Mouse (Mus musculus) kidney, embryonic 15.5 days (tissue): ENCODE measurements at regions not wholly inside any gene's neighbourhood (a gene's known extent, or its start where the extent isn't known, plus 50 kb on each side); places are given as distances from the start of the nearest gene placed in this dataset.

ENCODE experiments used
- ATAC-seq: fragments of 200-750 bp; cut with Nextera tagmentation; replicated peaks from 2 replicates; pipeline ENCODE4 v1.8.0; 2017; ENCODE audit warnings: moderate TSS enrichment; ENCODE audit not compliant: low FRiP score
- H3K27ac ChIP-seq: fragments of 300-500 bp; sonication (generic); 2 replicates; pipeline ENCODE4 v1.5.1; 2015; ENCODE audit warnings: mild to moderate bottlenecking, inconsistent platforms
- H3K27me3 ChIP-seq: fragments of 300-500 bp; sonication (generic); 2 replicates; pipeline ENCODE4 v1.6.1; 2015; ENCODE audit warnings: inconsistent platforms
- H3K36me3 ChIP-seq: fragments of 300-500 bp; sonication (generic); 2 replicates; pipeline ENCODE4 v1.6.1; 2015; ENCODE audit warnings: inconsistent platforms
- H3K4me1 ChIP-seq: fragments of 300-500 bp; sonication (generic); 2 replicates; pipeline ENCODE4 v1.6.1; 2015; ENCODE audit warnings: inconsistent platforms
- H3K4me2 ChIP-seq: fragments of 300-500 bp; sonication (generic); 2 replicates; pipeline ENCODE4 v1.6.1; 2015; ENCODE audit warnings: moderate library complexity, mild to moderate bottlenecking, inconsistent platforms
- H3K4me3 ChIP-seq: fragments of 300-500 bp; sonication (generic); replicated peaks from 2 replicates; pipeline ENCODE4 v1.5.1; 2015; ENCODE audit warnings: mild to moderate bottlenecking, inconsistent platforms
- H3K9ac ChIP-seq: fragments of 300-500 bp; sonication (generic); 2 replicates; pipeline ENCODE4 v1.6.1; 2015; ENCODE audit warnings: mild to moderate bottlenecking, inconsistent platforms
- H3K9me3 ChIP-seq: fragments of 300-500 bp; sonication (generic); replicated peaks from 2 replicates; pipeline ENCODE4 v1.6.1; 2016; ENCODE audit warnings: inconsistent platforms
- WGBS: fragments of 180-500 bp; shearing (Covaris S2); methylation state at CpG from one replicate; pipeline ENCODE4 v1.1.7; 2015; ENCODE audit warnings: mixed read lengths; 5-methylcytosine and 5-hydroxymethylcytosine counted together

GRCm38 (mm10) chr4:26766235-26767228 is 419.8 kb upstream of the Manea start:
- no peaks in the 10 kb centered on the region for H3K4me1 ChIP-seq
- no peak overlapping the region for H3K4me3 ChIP-seq
- H3K36me3 ChIP-seq, result no peaks in the 10 kb centered on the region
- H3K4me2 ChIP-seq, result no peak overlapping the region
- H3K9ac ChIP-seq, result no peak overlapping the region
- no peak for ATAC-seq
- H3K27me3 ChIP-seq, result no peaks in the 10 kb centered on the region
- H3K9me3 ChIP-seq, result no peaks in the 10 kb centered on the region
- 58% methylated on average over 16 of the region's 16 CpGs for WGBS
- H3K27ac ChIP-seq, result no peak overlapping the region

GRCm38 (mm10) chr4:26740815-26741214 is 394.1 kb upstream of the Manea start:
- H3K27ac ChIP-seq, result no peak overlapping the region
- WGBS, result 85% methylated on average over 3 of the region's 3 CpGs
- ATAC-seq, result no peak

GRCm38 (mm10) chr4:26736381-26736780 is 389.7 kb upstream of the Manea start:
- no peak overlapping the region for H3K9ac ChIP-seq
- no peaks in the 10 kb centered on the region for H3K27me3 ChIP-seq
- ATAC-seq, result no peak
- no peaks in the 10 kb centered on the region for H3K4me1 ChIP-seq
- H3K27ac ChIP-seq, result no peak overlapping the region
- H3K4me2 ChIP-seq, result no peak overlapping the region
- H3K9me3 ChIP-seq, result no peaks in the 10 kb centered on the region
- H3K36me3 ChIP-seq, result no peaks in the 10 kb centered on the region
- no peak overlapping the region for H3K4me3 ChIP-seq
- WGBS, result 76% methylated on average over 3 of the region's 3 CpGs

More at GRCm38 (mm10) chr4:26740815-26741214, 394.1 kb upstream of the Manea start:
- Histone ChIP-seq H3K4me3 (no peak overlapping the region), H3K4me1 (no peaks in the 10 kb centered on the region), H3K36me3 (no peaks in the 10 kb centered on the region), H3K9me3 (no peaks in the 10 kb centered on the region), H3K4me2 (no peak overlapping the region), H3K9ac (no peak overlapping the region), H3K27me3 (no peaks in the 10 kb centered on the region)

- Histone ChIP-seq H3K36me3 (no peaks in the 10 kb centered on the region), H3K4me3 (no peak overlapping the region), H3K27me3 (no peaks in the 10 kb centered on the region), H3K27ac (no peak overlapping the region), H3K4me1 (no peaks in the 10 kb centered on the region), H3K9me3 (no peaks in the 10 kb centered on the region), H3K4me2 (no peak overlapping the region), H3K9ac (no peak overlapping the region)
- ATAC-seq, result no peak
- 77% methylated on average over 3 of the region's 3 CpGs for WGBS
Measured at GRCm38 (mm10) chr4:26714437-26714836, 367.7 kb upstream of the Manea start.

GRCm38 (mm10) chr4:26709964-26710363 is 363.3 kb upstream of the Manea start:
- ATAC-seq, result no peak
- H3K4me3 ChIP-seq, result no peak overlapping the region
- no peak overlapping the region for H3K9ac ChIP-seq
- H3K4me1 ChIP-seq, result no peaks in the 10 kb centered on the region
- no peak overlapping the region for H3K27ac ChIP-seq
- no peaks in the 10 kb centered on the region for H3K36me3 ChIP-seq
- no peak overlapping the region for H3K4me2 ChIP-seq
- H3K9me3 ChIP-seq, result no peaks in the 10 kb centered on the region
- WGBS, result 67% methylated on average over 1 of the region's 1 CpGs
- no peaks in the 10 kb centered on the region for H3K27me3 ChIP-seq

- Histone ChIP-seq H3K4me1 (no peaks in the 10 kb centered on the region), H3K4me2 (no peak overlapping the region), H3K9me3 (no peaks in the 10 kb centered on the region), H3K4me3 (no peak overlapping the region), H3K27me3 (no peaks in the 10 kb centered on the region), H3K27ac (no peak overlapping the region), H3K36me3 (no peaks in the 10 kb centered on the region), H3K9ac (no peak overlapping the region)
- no peak for ATAC-seq
- 63% methylated on average over 3 of the region's 3 CpGs for WGBS
Measured at GRCm38 (mm10) chr4:26695964-26696363, 349.3 kb upstream of the Manea start.
